Mouse (Mus musculus) stomach, embryonic 15.5 days (tissue): Measurements from ENCODE around the gene Adamtsl1. TPM values are rescaled to one million over a fixed set of nuclear protein-coding genes. Genes with fewer than 3 reads are reported as not detected.

ENCODE experiments used
- ATAC-seq: fragments of 200-750 bp; cut with Nextera tagmentation; 2 replicates; pipeline ENCODE4 v1.8.0; 2017; ENCODE audit warnings: low read depth, moderate number of reproducible peaks, moderate TSS enrichment; ENCODE audit not compliant: insufficient read depth, low FRiP score
- H3K27ac ChIP-seq: fragments of 300-500 bp; sonication (generic); 2 replicates; pipeline ENCODE4 v1.5.1; 2015; ENCODE audit warnings: mild to moderate bottlenecking, inconsistent platforms
- H3K27me3 ChIP-seq: fragments of 300-500 bp; sonication (generic); replicated peaks from 2 replicates; pipeline ENCODE4 v1.6.1; 2015; ENCODE audit warnings: inconsistent platforms
- H3K36me3 ChIP-seq: fragments of 300-500 bp; sonication (generic); 2 replicates; pipeline ENCODE4 v1.6.1; 2015; ENCODE audit warnings: inconsistent platforms
- H3K4me1 ChIP-seq: fragments of 300-500 bp; sonication (generic); 2 replicates; pipeline ENCODE4 v1.6.1; 2015; ENCODE audit warnings: inconsistent platforms
- H3K4me2 ChIP-seq: fragments of 300-500 bp; sonication (generic); 2 replicates; pipeline ENCODE4 v1.6.1; 2015; ENCODE audit warnings: mild to moderate bottlenecking, inconsistent platforms
- H3K4me3 ChIP-seq: fragments of 300-500 bp; sonication (generic); replicated peaks from 2 replicates; pipeline ENCODE4 v1.5.1; 2015; ENCODE audit warnings: inconsistent platforms
- H3K9ac ChIP-seq: fragments of 300-500 bp; sonication (generic); 2 replicates; pipeline ENCODE4 v1.6.1; 2015; ENCODE audit warnings: inconsistent platforms
- H3K9me3 ChIP-seq: fragments of 300-500 bp; sonication (generic); 2 replicates; pipeline ENCODE4 v1.6.1; 2016; ENCODE audit warnings: inconsistent platforms
- WGBS: fragments of 180-500 bp; shearing (Covaris S2); methylation state at CpG from one replicate; pipeline ENCODE4 v1.1.7; 2015; 5-methylcytosine and 5-hydroxymethylcytosine counted together
- polyA plus RNA-seq: library from polyadenylated mRNA; unstranded; fragments of >200 nt; fragmentation: Nextera tagmentation; extraction: Ambion mirVana; gene quantifications from 2 replicates; pipeline ENCODE4 v1.2.1, GENCODE M21; 2015

The Adamtsl1 gene
- polyA plus RNA-seq, 1 experiment from 2014 or later, result 17.8 TPM

- no peak overlapping the region for H3K27ac ChIP-seq
- H3K4me2 ChIP-seq, result no peak overlapping the region
- H3K4me3 ChIP-seq, result no peak overlapping the region
- H3K27me3 ChIP-seq, result no peaks in the 10 kb centered on the region
- ATAC-seq, result no peak
- H3K9me3 ChIP-seq, result no peaks in the 10 kb centered on the region
- 57% methylated on average over 3 of the region's 3 CpGs for WGBS
- 0 out of 2 replicates have a peak, but pooled peaks cover under 1% of the 10 kb centered on the region for H3K4me1 ChIP-seq
- H3K36me3 ChIP-seq, result no peaks in the 10 kb centered on the region
- H3K9ac ChIP-seq, result no peak overlapping the region
Measured at GRCm38 (mm10) chr4:86401116-86401515, 887.1 kb downstream of the Adamtsl1 start.

- 0 out of 2 replicates have a peak overlapping the region, but pooled peaks have one; percentile 21 for H3K27ac ChIP-seq
- peak; percentile 47; the same call in 1 of the 2 replicates for ATAC-seq
- no peak overlapping the region for H3K9ac ChIP-seq
- no peak overlapping the region for H3K4me2 ChIP-seq
- H3K27me3 ChIP-seq, result no peaks in the 10 kb centered on the region
- no peaks in the 10 kb centered on the region for H3K36me3 ChIP-seq
- WGBS, result 31% methylated on average over 7 of the region's 7 CpGs
- no peaks in the 10 kb centered on the region for H3K9me3 ChIP-seq
- H3K4me3 ChIP-seq, result no peak overlapping the region
- H3K4me1 ChIP-seq, result peaks cover 17% of the 10 kb centered on the region; the same call in 1 of the 2 replicates
Measured at GRCm38 (mm10) chr4:86406501-86407199, 892.7 kb downstream of the Adamtsl1 start.

GRCm38 (mm10) chr4:86407200-86407527, 893.2 kb downstream of the Adamtsl1 start:
- ATAC-seq, result no peak
- 64% methylated on average over 3 of the region's 3 CpGs for WGBS
- Histone ChIP-seq H3K36me3 (no peaks in the 10 kb centered on the region), H3K4me3 (no peak overlapping the region), H3K27ac (0 out of 2 replicates have a peak overlapping the region, but pooled peaks have one; percentile 21), H3K9ac (no peak overlapping the region), H3K4me2 (no peak overlapping the region), H3K27me3 (no peaks in the 10 kb centered on the region), H3K9me3 (no peaks in the 10 kb centered on the region), H3K4me1 (peaks cover 17% of the 10 kb centered on the region; the same call in 1 of the 2 replicates)

GRCm38 (mm10) chr4:86408421-86408820, 894.4 kb downstream of the Adamtsl1 start:
- H3K36me3 ChIP-seq, result no peaks in the 10 kb centered on the region
- no peak overlapping the region for H3K4me3 ChIP-seq
- 55% methylated on average over 9 of the region's 9 CpGs for WGBS
- no peak overlapping the region for H3K9ac ChIP-seq
- H3K9me3 ChIP-seq, result no peaks in the 10 kb centered on the region
- 0 out of 2 replicates have a peak overlapping the region, but pooled peaks have one; percentile 51 for H3K27ac ChIP-seq
- peaks cover 17% of the 10 kb centered on the region; the same call in 1 of the 2 replicates for H3K4me1 ChIP-seq
- no peaks in the 10 kb centered on the region for H3K27me3 ChIP-seq
- no peak for ATAC-seq
- H3K4me2 ChIP-seq, result no peak overlapping the region

GRCm38 (mm10) chr4:86410946-86411345, 897.0 kb downstream of the Adamtsl1 start:
- H3K27ac ChIP-seq, result no peak overlapping the region
- H3K4me3 ChIP-seq, result no peak overlapping the region

GRCm38 (mm10) chr4:86413388-86413787, 899.4 kb downstream of the Adamtsl1 start:
- H3K4me3 ChIP-seq, result no peak overlapping the region
- H3K9me3 ChIP-seq, result no peaks in the 10 kb centered on the region
- 0 out of 2 replicates have a peak, but pooled peaks cover 4% of the 10 kb centered on the region for H3K4me1 ChIP-seq
- no peaks in the 10 kb centered on the region for H3K27me3 ChIP-seq
- H3K9ac ChIP-seq, result no peak overlapping the region
- H3K36me3 ChIP-seq, result no peaks in the 10 kb centered on the region
- H3K4me2 ChIP-seq, result no peak overlapping the region
- no peak overlapping the region for H3K27ac ChIP-seq
- WGBS, result 58% methylated on average over 3 of the region's 3 CpGs
- ATAC-seq, result no peak

More at GRCm38 (mm10) chr4:86410946-86411345, 897.0 kb downstream of the Adamtsl1 start:
- peaks cover 17% of the 10 kb centered on the region; the same call in 1 of the 2 replicates for H3K4me1 ChIP-seq
- no peaks in the 10 kb centered on the region for H3K9me3 ChIP-seq
- no peaks in the 10 kb centered on the region for H3K36me3 ChIP-seq
- H3K27me3 ChIP-seq, result no peaks in the 10 kb centered on the region
- H3K4me2 ChIP-seq, result no peak overlapping the region
- 86% methylated on average over 3 of the region's 3 CpGs for WGBS
- H3K9ac ChIP-seq, result no peak overlapping the region
- ATAC-seq, result no peak

GRCm38 (mm10) chr4:86416401-86417025, 902.5 kb downstream of the Adamtsl1 start:
- ATAC-seq, result no peak; the same call in 1 of the 2 replicates
- 36% methylated on average over 15 of the region's 15 CpGs for WGBS
- H3K9ac ChIP-seq, result no peak overlapping the region
- H3K36me3 ChIP-seq, result no peaks in the 10 kb centered on the region
- H3K4me1 ChIP-seq, result 0 out of 2 replicates have a peak, but pooled peaks cover 4% of the 10 kb centered on the region
- H3K27ac ChIP-seq, result peak overlapping the region; percentile 17; the same call in 1 of the 2 replicates
- H3K9me3 ChIP-seq, result no peaks in the 10 kb centered on the region
- H3K27me3 ChIP-seq, result no peaks in the 10 kb centered on the region
- no peak overlapping the region for H3K4me3 ChIP-seq
- no peak overlapping the region for H3K4me2 ChIP-seq

- no peak for ATAC-seq
- WGBS, result 59% methylated on average over 6 of the region's 6 CpGs
- no peaks in the 10 kb centered on the region for H3K36me3 ChIP-seq
Measured at GRCm38 (mm10) chr4:86422586-86422985, 908.6 kb downstream of the Adamtsl1 start.

GRCm38 (mm10) chr4:86425581-86425980, 911.6 kb downstream of the Adamtsl1 start:
- 62% methylated on average over 7 of the region's 7 CpGs for WGBS
- H3K27me3 ChIP-seq, result no peaks in the 10 kb centered on the region
- H3K9ac ChIP-seq, result no peak overlapping the region
- no peak for ATAC-seq
- H3K27ac ChIP-seq, result no peak overlapping the region
- no peak overlapping the region for H3K4me2 ChIP-seq
- no peaks in the 10 kb centered on the region for H3K36me3 ChIP-seq
- H3K4me3 ChIP-seq, result no peak overlapping the region
- H3K4me1 ChIP-seq, result peaks cover 6% of the 10 kb centered on the region; the same call in 1 of the 2 replicates
- no peaks in the 10 kb centered on the region for H3K9me3 ChIP-seq

More at GRCm38 (mm10) chr4:86422586-86422985, 908.6 kb downstream of the Adamtsl1 start:
- H3K27me3 ChIP-seq, result no peaks in the 10 kb centered on the region
- no peaks in the 10 kb centered on the region for H3K9me3 ChIP-seq
- no peak overlapping the region for H3K9ac ChIP-seq
- no peak overlapping the region for H3K4me3 ChIP-seq
- no peak overlapping the region for H3K27ac ChIP-seq
- peaks cover 6% of the 10 kb centered on the region; the same call in 1 of the 2 replicates for H3K4me1 ChIP-seq
- no peak overlapping the region for H3K4me2 ChIP-seq

GRCm38 (mm10) chr4:86426549-86426948, 912.6 kb downstream of the Adamtsl1 start:
- no peak overlapping the region for H3K4me2 ChIP-seq
- WGBS, result 81% methylated on average over 11 of the region's 11 CpGs
- no peak for ATAC-seq
- H3K4me3 ChIP-seq, result no peak overlapping the region
- H3K27ac ChIP-seq, result no peak overlapping the region
- H3K4me1 ChIP-seq, result peaks cover 6% of the 10 kb centered on the region; the same call in 1 of the 2 replicates
- no peaks in the 10 kb centered on the region for H3K9me3 ChIP-seq
- no peaks in the 10 kb centered on the region for H3K36me3 ChIP-seq
- no peak overlapping the region for H3K9ac ChIP-seq
- H3K27me3 ChIP-seq, result no peaks in the 10 kb centered on the region

GRCm38 (mm10) chr4:86427312-86427711, 913.3 kb downstream of the Adamtsl1 start:
- H3K4me1 ChIP-seq, result peaks cover 6% of the 10 kb centered on the region; the same call in 1 of the 2 replicates
- no peaks in the 10 kb centered on the region for H3K27me3 ChIP-seq
- H3K4me2 ChIP-seq, result no peak overlapping the region
- 66% methylated on average over 5 of the region's 5 CpGs for WGBS
- no peaks in the 10 kb centered on the region for H3K36me3 ChIP-seq
- no peak overlapping the region for H3K9ac ChIP-seq
- no peak for ATAC-seq
- no peak overlapping the region for H3K27ac ChIP-seq
- H3K4me3 ChIP-seq, result no peak overlapping the region
- no peaks in the 10 kb centered on the region for H3K9me3 ChIP-seq
